Mouse (Mus musculus) CD4-positive, CD25-positive, alpha-beta regulatory T cell, adult 2 months (primary cell): Measurements from ENCODE around the gene Abhd6.
"Not testable (repeated sequence)": the region's sequence is repeated elsewhere in the genome, so short reads cannot be mapped to it uniquely, and the experiment has no call there.

Experiments
- DNase-seq: peaks from one replicate; pipeline ENCODE4 v3.0.0-alpha.2; 2012; ENCODE audit warnings: low read depth, low spot score

The Abhd6 gene

GRCm38 (mm10) chr14:7999030-7999429 lies 3.7 kb upstream of the Abhd6 start:
- no peak for DNase-seq

GRCm38 (mm10) chr14:7999435-7999834 lies 3.3 kb upstream of the Abhd6 start:
- DNase-seq = no peak

- DNase-seq = no peak
Observed at GRCm38 (mm10) chr14:8000247-8000646, 2.5 kb upstream of the Abhd6 start.

GRCm38 (mm10) chr14:8000831-8001685 lies 1.6 kb upstream of the Abhd6 start:
- DNase-seq = no peak

- peak; percentile 45 for DNase-seq
Observed at GRCm38 (mm10) chr14:8003093-8003670, 480 bp downstream of the Abhd6 start.

GRCm38 (mm10) chr14:8003727-8004670 lies 1.3 kb downstream of the Abhd6 start:
- no peak for DNase-seq

- DNase-seq = not testable (repeated sequence)
Observed at GRCm38 (mm10) chr14:8006061-8006460, 3.4 kb downstream of the Abhd6 start.

GRCm38 (mm10) chr14:8007084-8007483 lies 4.4 kb downstream of the Abhd6 start:
- DNase-seq = no peak

- no peak for DNase-seq
Observed at GRCm38 (mm10) chr14:8007486-8007885, 4.8 kb downstream of the Abhd6 start.

GRCm38 (mm10) chr14:8007923-8008322 lies 5.2 kb downstream of the Abhd6 start:
- DNase-seq = no peak

- no peak for DNase-seq
Observed at GRCm38 (mm10) chr14:8011297-8011696, 8.6 kb downstream of the Abhd6 start.

GRCm38 (mm10) chr14:8011938-8012337 lies 9.2 kb downstream of the Abhd6 start:
- no peak for DNase-seq

- no peak for DNase-seq
Observed at GRCm38 (mm10) chr14:8015756-8016155, 13.1 kb downstream of the Abhd6 start.

GRCm38 (mm10) chr14:8016276-8016675 lies 13.6 kb downstream of the Abhd6 start:
- no peak for DNase-seq

- DNase-seq = no peak
Observed at GRCm38 (mm10) chr14:8016951-8017350, 14.2 kb downstream of the Abhd6 start.

- no peak for DNase-seq
Observed at GRCm38 (mm10) chr14:8020011-8020410, 17.3 kb downstream of the Abhd6 start.

- DNase-seq = no peak
Observed at GRCm38 (mm10) chr14:8020546-8020945, 17.8 kb downstream of the Abhd6 start.

GRCm38 (mm10) chr14:8024469-8024868 lies 21.8 kb downstream of the Abhd6 start:
- DNase-seq = no peak

GRCm38 (mm10) chr14:8024936-8025335 lies 22.2 kb downstream of the Abhd6 start:
- no peak for DNase-seq

GRCm38 (mm10) chr14:8026769-8027531 lies 24.2 kb downstream of the Abhd6 start:
- no peak for DNase-seq

- no peak for DNase-seq
Observed at GRCm38 (mm10) chr14:8028086-8028485, 25.4 kb downstream of the Abhd6 start.
